Mouse (Mus musculus) liver, adult 2 months (tissue): ENCODE data around the gene Disp2.

ENCODE experiments used
- CTCF ChIP-seq: fragments of 200-500 bp; IDR thresholded peaks from 2 replicates; pipeline ENCODE4 v1.5.1; 2011; ENCODE audit warnings: low read depth, low read length, control low read depth
- POLR2A ChIP-seq: fragments of 200-500 bp; IDR thresholded peaks from 2 replicates; pipeline ENCODE4 v1.6.1; 2011; ENCODE audit warnings: low read length, control low read depth; ENCODE audit not compliant: insufficient read depth; ENCODE audit errors: extremely low read depth

- no peak for TF ChIP-seq CTCF
- no peak for TF ChIP-seq POLR2A
These were observed 25.4 kb upstream of the Disp2 start for GRCm38 (mm10) chr2:118754143-118754542.
